Mouse (Mus musculus) bone marrow macrophage, adult 2 months (primary cell): ENCODE measurements around the gene Lsm10. TPM values are rescaled to one million over a fixed set of nuclear protein-coding genes. Genes with fewer than 3 reads are reported as not detected.

Experiments
- H3K27ac ChIP-seq: 2 replicates; pipeline ENCODE4 v1.5.1; 2012; ENCODE audit warnings: low read depth, low read length; ENCODE audit not compliant: insufficient read depth
- H3K4me1 ChIP-seq: 2 replicates; pipeline ENCODE4 v1.6.1; 2012; ENCODE audit warnings: low read length; ENCODE audit not compliant: control insufficient read depth, insufficient read depth
- H3K4me3 ChIP-seq: 2 replicates; pipeline ENCODE4 v1.5.1; 2012; ENCODE audit warnings: mild to moderate bottlenecking, low read length, moderate library complexity; ENCODE audit not compliant: insufficient read depth
- CTCF ChIP-seq: IDR thresholded peaks from 2 replicates; pipeline ENCODE4 v1.5.1; 2012; ENCODE audit warnings: low read depth, mild to moderate bottlenecking, low read length, moderate library complexity
- POLR2A ChIP-seq: IDR thresholded peaks from 2 replicates; pipeline ENCODE4 v1.6.1; 2012; ENCODE audit warnings: mild to moderate bottlenecking, low read depth, low read length, borderline replicate concordance
- polyA plus RNA-seq: library from polyadenylated mRNA; stranded (reverse); fragments of >200 nt; gene quantifications from 2 replicates; pipeline ENCODE4 v1.2.4, GENCODE M21; 2012; ENCODE audit not compliant: missing spikeins, insufficient read depth, insufficient read length

The Lsm10 gene
- polyA plus RNA-seq, 1 experiment, result 37.9 TPM

GRCm38 (mm10) chr4:126097711-126098253 is 1.4 kb downstream of the Lsm10 start:
- H3K27ac ChIP-seq, result no peak overlapping the region

GRCm38 (mm10) chr4:126099365-126099764 is 2.9 kb downstream of the Lsm10 start:
- TF ChIP-seq CTCF (no peak), POLR2A (no peak)
- peaks cover 34% of the 10 kb centered on the region for H3K4me1 ChIP-seq
- H3K27ac ChIP-seq, result no peak overlapping the region
- no peak overlapping the region for H3K4me3 ChIP-seq

More at GRCm38 (mm10) chr4:126097711-126098253, 1.4 kb downstream of the Lsm10 start:
- peaks cover 32% of the 10 kb centered on the region for H3K4me1 ChIP-seq
- H3K4me3 ChIP-seq, result no peak overlapping the region
- TF ChIP-seq POLR2A, result no peak
- TF ChIP-seq CTCF, result no peak

- Histone ChIP-seq H3K4me1 (peaks cover 41% of the 10 kb centered on the region), H3K27ac (no peak overlapping the region), H3K4me3 (no peak overlapping the region)
- TF ChIP-seq CTCF, result no peak
Measured at GRCm38 (mm10) chr4:126100764-126101163, 4.3 kb downstream of the Lsm10 start.

GRCm38 (mm10) chr4:126102061-126102841 is 5.8 kb downstream of the Lsm10 start:
- Histone ChIP-seq H3K27ac (peak overlapping the region; percentile 89), H3K4me3 (peak overlapping the region; percentile 52), H3K4me1 (peaks cover 41% of the 10 kb centered on the region)
- TF ChIP-seq POLR2A (no peak), CTCF (no peak)

- H3K4me3 ChIP-seq, result peak overlapping the region; percentile 60
- H3K27ac ChIP-seq, result peak overlapping the region; percentile 89
- no peak for TF ChIP-seq CTCF
- H3K4me1 ChIP-seq, result peaks cover 39% of the 10 kb centered on the region
Measured at GRCm38 (mm10) chr4:126103057-126103581, 6.7 kb downstream of the Lsm10 start.

- TF ChIP-seq CTCF (no peak), POLR2A (no peak; the same call in 1 of the 2 replicates)
- Histone ChIP-seq H3K4me1 (peaks cover 44% of the 10 kb centered on the region), H3K27ac (peak within 1 kb of the TSS; percentile 89), H3K4me3 (peak within 1 kb of the TSS; percentile 66)
Measured at GRCm38 (mm10) chr4:126103590-126104068, 7.2 kb downstream of the Lsm10 start, which contains the start of gene Stk40. Stk40 (plus strand) TSS chr4:126103957.

- Histone ChIP-seq H3K4me3 (peak overlapping the region; percentile 66), H3K27ac (no peak overlapping the region), H3K4me1 (peaks cover 53% of the 10 kb centered on the region)
- TF ChIP-seq CTCF, result no peak
- TF ChIP-seq POLR2A, result no peak
Measured at GRCm38 (mm10) chr4:126104261-126105075, 8.0 kb downstream of the Lsm10 start.

- Histone ChIP-seq H3K27ac (no peak overlapping the region), H3K4me3 (no peak overlapping the region), H3K4me1 (peaks cover 58% of the 10 kb centered on the region)
- TF ChIP-seq POLR2A (no peak), CTCF (no peak)
Measured at GRCm38 (mm10) chr4:126105131-126105783, 8.8 kb downstream of the Lsm10 start.

GRCm38 (mm10) chr4:126108061-126108740 is 11.8 kb downstream of the Lsm10 start:
- Histone ChIP-seq H3K4me1 (peaks cover 51% of the 10 kb centered on the region), H3K4me3 (no peak overlapping the region), H3K27ac (no peak overlapping the region)
- TF ChIP-seq CTCF (no peak), POLR2A (no peak)
